Mouse (Mus musculus) megakaryocyte progenitor cell, adult 5-6 weeks (primary cell): ENCODE results near the gene Bbs1. TPM values are rescaled to one million over a fixed set of nuclear protein-coding genes. Genes with fewer than 3 reads are reported as not detected.
"Not testable (repeated sequence)": the region's sequence is repeated elsewhere in the genome, so short reads cannot be mapped to it uniquely, and the experiment has no call there.

Experiments
- ATAC-seq: replicated peaks from 2 replicates; pipeline ENCODE4 v1.8.0; 2016; ENCODE audit warnings: mild to moderate bottlenecking, moderate TSS enrichment, inconsistent platforms; ENCODE audit not compliant: poor library complexity
- total RNA-seq, 2 experiments: library from RNA; stranded (forward) in 1 of 2; stranded (reverse) in 1 of 2; fragments of 157-497, 149-512 nt in 1 of 2; fragments of 200-1000 nt in 1 of 2; gene quantifications; 2 replicates each; pipeline versions ENCODE4 v1.2.3 to v1.2.4; 2015 to 2017

Bbs1 gene
- total RNA-seq, 2 experiments from 2014 or later, result 0.59 to 3.2 TPM

DNA sequence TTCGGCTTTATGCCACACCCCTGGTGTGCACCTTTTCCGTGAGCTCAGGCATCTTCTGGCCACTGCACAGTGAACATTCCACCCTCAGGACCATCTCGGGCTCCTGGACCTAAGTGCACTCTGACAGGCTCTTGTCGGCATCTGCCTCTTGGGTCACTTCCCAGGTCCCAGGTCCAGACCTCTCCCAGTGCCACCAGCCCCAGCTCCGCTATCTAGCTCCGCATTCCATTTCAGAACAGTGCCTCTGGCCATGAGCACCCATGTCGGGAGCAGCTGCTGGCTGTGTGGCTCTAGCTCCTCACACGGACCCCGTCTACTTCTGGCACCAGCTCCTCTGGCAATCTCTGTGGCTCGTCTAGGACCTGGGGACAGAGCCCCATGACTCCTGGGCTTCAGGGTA is 16.6 kb downstream of the Bbs1 start:
- ATAC-seq, result no peak

DNA sequence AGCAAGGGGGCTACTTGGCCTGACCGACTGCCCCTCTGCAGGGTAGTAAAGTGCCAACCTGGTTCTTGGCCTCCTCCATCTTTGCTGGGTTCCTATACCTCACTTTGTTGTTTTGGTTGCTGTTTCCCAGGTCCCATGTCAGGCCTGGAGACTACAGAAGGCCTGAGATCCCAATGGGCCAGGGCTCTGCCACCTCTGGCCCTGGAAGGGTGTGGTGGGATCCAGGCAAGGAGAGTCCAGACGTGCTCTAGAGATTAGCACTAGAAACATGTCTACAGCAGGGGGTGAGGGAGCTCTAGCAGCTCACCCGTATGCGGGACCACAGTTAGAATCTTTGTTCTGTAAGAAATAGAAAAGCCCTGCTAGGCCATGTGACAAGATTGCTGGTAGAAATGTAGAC is 22.5 kb downstream of the Bbs1 start:
- ATAC-seq, result peak; percentile 23; the same call in 1 of the 2 replicates

DNA sequence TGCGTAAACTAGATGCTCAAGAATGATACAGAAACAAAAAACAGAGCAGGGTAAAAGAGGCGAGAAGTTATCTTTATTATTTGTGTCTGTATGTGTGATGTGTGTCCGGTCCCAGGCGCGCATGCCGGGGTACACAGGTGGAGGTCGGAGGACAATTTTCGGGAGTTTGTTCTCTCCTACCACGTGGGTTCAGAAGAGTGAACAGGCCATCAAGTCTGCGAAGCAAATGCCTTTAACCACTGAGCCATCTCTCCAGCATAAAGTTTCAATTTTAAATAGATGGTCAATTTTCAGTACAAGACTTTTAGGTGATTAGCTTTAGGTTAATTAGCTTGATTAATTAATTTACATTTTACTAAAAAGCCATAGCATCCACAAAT is 27.1 kb downstream of the Bbs1 start:
- no peak for ATAC-seq

DNA sequence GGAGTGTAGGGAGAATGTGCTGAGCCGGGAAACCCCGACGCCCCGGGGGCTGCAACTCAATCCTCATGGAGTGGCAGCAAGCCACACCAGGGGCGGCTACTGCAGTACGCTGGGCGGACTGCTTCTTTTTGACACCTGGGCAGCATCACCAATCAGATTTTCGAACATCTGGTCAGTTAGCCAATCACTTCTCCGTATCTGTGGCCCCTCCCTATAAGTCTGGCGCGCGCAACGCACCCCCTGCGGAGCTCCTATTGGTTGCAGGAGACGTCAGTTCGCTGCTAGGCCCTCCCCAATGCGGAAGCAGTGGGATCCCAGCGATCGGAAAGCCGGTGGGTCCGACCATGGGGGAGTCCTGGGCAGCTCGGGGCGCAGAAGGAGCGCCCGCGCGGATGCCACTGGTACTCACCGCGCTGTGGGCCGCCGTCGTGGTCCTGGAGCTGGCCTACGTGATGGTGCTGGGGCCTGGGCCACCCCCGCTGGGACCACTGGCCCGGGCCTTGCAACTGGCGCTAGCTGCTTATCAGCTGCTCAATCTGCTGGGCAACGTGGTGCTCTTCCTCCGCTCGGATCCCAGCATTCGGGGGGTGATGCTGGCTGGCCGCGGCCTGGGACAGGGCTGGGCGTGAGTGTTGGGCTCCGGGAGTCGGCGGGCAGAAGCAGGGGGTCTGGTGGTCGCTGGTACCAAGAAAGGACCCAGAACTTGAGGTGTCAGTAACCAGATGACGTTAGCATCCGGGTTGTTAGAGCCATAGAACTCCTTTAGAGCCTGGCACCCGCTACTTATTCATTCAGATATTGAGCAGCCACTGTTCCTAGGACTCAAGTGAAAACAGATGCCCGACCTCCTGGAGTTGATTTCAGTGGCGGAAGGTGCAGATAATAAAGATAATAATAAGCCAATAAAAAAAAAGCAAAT is 27.8 kb downstream of the Bbs1 start, which contains the start of gene Zdhhc24:
TSS of gene Zdhhc24 (plus strand) at position 264 of the 919 bp plus-strand sequence.
- peak; percentile 98 for ATAC-seq

DNA sequence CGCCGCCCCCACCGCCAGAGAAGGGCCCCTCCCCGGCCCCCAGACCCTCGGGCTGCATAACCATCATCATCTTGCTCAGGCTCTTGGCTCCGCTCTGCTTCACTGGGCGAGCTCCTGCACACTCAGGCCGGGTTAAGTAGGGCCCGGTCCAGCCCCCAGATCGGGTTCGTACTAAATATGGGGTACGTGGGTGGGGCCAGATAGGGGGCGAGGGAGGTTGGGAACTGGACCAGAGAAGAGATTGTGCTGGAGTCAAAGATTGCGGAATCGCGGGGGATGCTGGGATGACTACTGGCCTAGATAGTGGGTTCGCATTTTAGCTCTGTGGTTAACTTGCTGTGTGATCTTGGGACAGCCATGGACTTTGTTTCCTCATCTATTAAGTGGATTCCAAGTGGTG is 28.6 kb downstream of the Bbs1 start, which contains the start of gene Actn3:
TSS of gene Actn3 (minus strand) at position 125 of the 400 bp plus-strand sequence.
- no peak for ATAC-seq

DNA sequence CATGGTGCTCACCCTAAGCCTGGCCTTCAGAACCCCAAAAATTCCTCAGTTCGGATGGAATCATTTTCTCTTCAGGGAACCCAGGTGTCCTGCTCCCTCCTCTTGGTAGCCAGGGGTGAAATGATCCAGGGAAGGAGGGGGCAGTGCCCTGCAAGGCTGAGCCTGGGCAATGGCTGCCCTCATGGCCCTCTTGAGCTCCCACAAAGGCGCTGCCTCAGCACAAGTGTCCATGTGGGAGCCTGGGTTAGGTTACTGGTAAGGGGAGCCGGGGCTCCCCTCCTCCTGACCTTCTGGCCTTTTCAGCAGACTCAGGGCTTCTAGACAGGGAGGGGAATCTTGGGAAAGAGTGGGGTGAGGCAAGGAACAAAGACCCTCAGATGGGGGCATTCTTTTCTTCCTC is 29.7 kb downstream of the Bbs1 start:
- ATAC-seq, result no peak

DNA sequence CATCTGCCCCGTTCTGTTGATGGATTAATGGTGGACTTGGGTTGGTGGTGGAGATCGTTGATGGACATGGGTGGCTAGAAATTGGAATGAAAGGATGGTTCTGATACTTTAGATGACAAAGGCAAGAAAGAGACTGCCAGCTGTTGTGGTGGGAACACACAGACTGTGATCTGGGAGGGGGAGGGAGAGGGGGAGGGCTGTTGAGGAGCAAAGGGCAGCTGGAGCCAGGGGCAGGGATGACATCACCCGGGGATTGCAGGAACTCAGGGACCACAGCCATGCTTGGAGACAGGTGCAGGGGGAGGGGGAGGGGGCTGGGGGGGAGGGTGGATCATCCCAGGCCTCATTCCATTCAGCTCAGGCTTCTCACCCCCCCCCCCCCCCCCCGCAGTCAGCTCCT is 30.2 kb downstream of the Bbs1 start:
- ATAC-seq, result no peak

DNA sequence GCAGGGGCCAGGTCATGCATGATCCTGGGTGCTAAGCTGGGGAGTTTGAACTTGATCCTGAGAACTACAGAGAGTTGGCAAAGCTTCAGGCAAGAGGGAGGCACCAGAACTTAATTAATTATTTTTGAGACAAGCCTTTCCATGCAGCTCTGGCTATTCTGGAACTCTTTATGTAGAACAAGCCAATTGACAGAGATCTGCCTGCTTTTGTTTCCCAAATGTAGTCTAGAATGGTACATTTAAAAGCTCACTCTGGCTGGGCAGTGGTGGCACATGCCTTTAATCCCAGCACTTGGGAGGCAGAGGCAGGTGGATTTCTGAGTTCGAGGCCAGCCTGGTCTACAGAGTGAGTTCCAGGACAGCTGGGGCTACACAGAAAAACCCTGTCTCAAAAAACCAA is 31.8 kb downstream of the Bbs1 start:
- not testable (repeated sequence) for ATAC-seq

DNA sequence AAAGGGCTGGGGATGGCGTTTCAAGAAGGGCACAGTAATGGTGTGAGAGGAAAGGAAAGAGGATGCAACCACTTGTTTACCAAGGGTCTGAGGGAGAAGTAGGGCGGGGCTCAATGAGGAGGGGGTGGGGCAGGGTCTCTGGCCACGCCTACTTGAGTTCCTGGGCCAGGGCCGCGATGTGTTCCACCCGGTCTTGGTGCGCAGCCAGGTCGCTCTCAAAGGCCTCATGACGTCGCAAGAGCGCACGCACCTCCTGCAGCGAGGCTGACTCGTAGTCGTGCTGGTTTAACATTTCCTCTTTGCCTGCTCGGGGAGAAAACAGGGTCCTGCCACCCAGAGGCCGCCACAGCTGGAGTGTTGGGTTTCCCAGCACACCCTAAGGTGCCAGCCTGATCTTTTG is 41.3 kb downstream of the Bbs1 start:
- peak; percentile 63 for ATAC-seq

DNA sequence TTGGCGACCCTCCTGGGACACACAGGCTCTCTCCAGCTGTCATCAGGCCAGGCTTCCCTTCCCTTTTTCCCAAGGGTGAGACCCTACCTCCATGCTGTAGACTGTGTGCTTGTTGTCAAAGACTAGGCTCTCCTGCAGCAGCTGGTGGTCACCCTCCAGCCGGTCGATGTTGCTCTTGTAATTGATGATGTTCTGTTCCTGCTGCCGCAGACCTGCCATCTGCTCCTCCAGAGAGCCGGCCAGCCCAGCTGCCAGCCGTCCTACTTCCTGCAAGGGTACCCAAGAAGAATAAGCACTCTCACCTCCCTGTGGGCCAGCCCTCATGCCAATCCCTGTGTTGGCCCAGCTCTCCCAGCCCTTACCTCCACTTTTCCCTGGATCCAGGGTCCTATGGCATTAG is 43.4 kb downstream of the Bbs1 start:
- no peak for ATAC-seq

DNA sequence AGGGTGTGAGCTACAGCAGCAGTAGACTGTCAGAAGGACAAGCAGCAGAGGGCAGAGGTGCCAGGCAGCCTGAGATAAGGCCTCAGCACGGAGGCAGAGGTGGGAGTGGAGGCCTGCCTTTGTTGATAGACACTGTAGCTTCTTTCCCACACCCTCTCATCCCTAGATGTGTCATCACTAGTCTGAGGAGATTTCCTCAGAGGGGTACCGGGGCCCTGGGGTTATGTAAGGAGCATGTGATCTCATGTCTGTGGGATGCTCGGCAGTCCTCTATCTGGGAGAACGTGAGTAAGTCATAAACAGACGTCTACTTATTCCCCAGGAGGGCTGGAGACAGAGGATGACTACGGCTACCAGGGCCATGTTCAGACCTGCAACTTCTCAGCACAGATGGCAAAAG is 47.3 kb downstream of the Bbs1 start:
- peak; percentile 96 for ATAC-seq

DNA sequence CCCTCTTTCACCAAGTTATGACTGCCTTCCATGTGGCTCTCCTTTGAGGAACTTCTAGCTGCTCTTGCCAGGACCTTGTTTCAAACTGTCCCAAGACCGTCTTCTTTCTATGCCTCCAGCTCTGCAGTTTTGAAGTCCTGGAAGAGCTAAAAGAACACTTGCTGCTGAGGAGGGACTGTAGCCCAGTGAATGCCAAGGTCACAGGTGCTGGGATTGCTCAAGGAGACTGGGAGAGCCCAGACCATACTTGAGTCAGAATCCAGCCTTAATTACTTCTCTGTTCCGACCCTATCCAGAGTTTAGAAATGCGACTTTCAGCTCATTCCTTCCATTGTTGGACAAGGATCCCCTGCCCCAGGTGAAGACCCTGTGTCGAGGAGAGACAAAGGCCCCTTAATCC is 50.5 kb downstream of the Bbs1 start:
- ATAC-seq, result no peak

DNA sequence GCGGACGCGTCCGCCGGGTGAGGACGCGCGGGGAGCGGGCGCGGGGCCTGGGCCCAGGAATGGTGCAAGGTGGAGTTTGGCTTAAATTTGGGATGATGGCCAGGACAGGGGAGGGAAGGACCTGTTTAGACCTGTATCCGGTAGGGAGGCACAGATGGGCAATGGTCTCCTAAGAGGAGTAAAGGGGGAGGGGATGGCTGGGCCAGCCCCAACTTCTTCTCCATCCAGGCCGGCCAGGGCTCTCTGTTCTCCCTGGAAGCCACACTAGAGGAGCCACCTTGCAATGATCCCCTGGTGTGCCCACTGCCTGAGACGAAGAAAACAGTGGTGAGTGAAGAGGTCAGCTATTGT is 51.0 kb downstream of the Bbs1 start:
- ATAC-seq, result no peak

DNA sequence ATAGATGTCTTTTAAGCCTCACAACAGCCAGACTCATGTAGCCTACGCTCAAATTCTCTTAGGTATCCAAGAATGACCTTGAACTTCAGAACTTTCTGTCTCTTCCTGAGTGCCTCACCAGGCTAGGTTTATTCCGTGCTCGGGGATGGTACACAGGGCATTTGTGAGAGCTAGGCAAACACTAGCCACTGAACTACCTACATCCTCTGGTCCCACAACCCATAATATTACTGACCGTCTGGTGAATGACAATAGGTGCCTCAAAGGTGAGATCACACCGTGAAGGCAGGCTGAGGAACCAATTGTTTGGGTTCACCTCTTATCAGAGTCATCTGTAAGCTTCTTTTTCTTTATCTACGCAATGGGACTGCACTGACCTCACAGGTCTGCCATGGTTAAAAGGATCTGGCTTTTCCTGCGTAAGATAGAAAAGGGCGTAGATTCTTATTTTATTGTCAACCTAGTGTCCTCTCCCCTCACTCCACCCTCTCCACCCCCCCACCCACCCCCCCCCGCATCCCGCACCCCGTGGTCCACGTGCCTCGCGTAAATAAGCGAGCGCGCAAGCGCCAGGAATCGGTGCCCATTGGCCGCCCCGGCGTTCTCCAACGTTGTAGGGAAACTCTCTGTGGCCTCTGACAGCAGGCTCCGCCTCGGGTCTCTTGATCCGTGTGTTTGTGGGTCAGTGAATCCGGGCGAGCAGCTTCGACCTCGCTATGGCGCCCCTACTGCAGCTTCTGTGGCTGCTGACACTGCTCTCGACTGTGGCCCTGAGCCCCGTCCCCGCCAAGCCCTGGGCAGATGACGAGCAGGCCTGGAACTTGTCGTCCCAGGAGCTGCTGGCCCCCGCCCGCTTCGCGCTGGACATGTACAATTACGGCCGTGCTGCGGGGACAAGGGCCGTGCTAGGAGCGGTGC is 51.6 kb downstream of the Bbs1 start, which contains the start of gene Ctsf:
TSS of gene Ctsf (plus strand) at position 579 of the 918 bp plus-strand sequence.
- ATAC-seq, result peak; percentile 54

DNA sequence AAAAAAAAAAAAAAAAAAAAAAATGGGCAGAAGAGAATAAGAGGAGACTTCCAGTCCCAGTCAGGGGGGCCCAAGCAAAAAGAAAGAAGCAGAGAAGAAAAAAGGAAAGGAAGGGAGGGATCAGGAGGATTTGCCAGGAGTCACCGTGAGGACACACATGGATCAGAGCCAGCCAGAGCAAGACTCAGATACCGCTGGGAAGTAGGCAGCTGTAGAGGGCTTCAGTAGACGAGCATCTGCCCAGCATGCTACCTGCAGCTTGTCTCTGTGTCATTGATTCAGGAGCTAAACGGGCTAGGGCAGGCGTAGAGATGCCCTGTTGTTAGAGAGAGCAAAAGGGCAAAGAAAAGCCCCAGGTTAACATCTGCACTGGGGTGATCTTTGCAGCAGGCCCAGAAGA is 56.1 kb downstream of the Bbs1 start:
- no peak for ATAC-seq

DNA sequence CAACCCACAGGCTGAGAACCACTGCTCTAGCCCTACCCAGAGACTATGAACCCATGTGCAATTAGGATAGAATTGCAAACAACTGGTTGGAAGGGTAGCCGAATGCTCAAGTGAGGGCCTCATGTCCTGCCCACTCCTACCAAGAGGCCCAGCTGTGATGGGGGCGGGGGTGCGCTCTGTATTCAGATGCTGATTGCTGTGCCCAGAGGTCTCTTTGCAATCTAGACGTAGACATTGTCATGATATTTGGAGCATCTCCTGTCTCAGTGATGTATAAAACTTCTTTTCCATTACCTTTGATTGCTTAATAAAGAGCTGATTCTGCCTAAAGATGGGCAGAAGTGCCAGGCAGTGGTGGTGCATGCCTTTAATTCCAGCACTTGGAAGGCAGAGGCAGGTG is 56.6 kb downstream of the Bbs1 start:
- no peak for ATAC-seq

DNA sequence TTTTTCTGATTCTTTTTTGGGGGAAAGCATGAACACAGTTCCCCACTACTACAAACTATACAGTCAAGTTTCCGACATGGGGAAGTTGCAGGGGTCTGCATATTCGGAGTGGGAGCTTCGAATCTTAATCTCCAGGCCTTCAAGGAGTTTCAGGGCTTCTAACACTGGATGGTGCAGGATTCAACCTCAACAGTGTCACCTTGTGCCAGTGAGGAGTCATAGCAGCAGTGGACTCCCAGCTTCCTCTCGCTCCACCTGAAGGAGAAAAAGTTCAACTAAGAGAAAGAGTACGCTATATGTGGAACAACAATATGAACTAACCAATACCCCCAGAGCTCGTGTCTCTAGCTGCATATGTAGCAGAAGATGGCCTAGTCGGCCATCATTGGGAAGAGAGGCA is 58.9 kb downstream of the Bbs1 start:
- ATAC-seq, result peak; percentile 83

DNA sequence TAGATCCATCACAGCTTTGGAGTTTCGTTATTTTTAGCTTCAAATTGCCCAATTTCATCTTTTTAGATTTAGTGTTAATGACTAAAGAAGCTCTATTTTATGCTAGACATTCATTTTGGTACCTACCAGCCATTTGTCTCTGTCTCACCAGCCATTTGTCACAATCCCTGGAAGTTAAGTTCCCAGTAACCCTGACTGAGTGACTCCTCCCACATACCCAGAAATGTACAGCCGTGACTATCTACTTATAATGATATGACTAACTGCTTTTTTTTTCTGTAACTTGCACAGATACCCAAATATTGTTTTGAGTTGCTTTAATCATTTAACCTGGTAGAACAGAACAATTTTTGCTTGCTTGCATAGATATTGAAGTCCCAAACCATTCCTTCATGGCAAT is 60.6 kb downstream of the Bbs1 start:
- ATAC-seq, result no peak

DNA sequence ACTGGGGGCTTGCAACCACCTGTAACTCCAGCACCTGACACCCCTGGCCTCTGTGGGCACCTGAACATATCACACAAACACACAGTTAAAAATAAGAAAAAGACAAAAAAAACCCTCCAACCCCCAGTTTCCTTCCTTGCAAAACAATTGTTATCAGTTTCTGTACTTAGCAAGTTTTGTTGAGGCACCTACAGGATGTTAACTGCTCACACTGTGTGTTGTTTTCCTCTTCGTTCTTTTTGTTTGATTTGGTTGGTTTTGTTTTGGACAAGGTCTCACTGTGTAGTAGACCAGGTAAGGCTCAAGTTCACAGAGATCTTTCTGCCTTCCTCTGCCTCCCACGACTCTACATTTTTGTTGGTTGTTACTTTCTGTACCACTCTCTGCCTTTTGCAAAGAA is 63.8 kb downstream of the Bbs1 start:
- ATAC-seq, result no peak

DNA sequence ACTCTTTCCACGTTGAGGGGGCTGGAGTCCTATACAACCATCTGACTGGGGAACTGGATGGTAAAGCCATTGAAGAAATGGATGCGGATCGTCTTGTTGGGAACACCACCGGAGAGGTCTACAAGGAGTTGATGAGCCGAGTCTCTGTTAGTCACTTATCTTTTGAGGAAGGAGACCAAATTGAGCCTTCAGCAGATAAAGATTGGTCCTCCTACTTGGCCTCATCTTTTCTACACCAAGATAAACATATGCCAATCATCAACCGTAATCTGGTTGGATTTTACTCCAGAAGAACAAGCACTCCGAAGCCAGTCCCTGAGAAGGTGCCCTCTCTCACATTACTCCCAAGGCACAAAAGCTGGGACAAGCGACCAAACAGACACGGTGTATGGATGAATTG is 65.6 kb downstream of the Bbs1 start:
- no peak for ATAC-seq

DNA sequence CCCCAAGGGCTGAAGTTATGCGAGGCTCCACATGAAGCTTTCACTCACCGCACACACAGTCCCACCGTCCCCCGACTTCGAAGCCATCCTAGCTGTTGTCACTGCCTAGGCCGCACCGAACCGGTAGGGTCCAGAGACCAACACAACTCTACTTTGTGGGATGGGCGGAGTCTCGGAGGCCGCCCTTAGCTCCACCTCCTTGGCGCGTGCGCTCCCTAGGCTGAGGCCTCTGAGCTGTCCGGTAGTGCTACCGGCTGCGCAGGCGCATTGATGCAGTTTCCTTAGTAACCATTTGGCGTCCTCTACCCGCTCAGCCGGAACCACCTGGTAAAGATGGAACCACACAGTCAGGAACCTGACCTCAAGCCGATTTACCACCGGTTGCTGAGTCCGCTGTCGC is 67.3 kb downstream of the Bbs1 start, which contains the start of the genes Ccs and Ccdc87:
TSS of gene Ccs (minus strand) at position 184 of the 400 bp plus-strand sequence.
TSS of gene Ccdc87 (plus strand) at position 218 of the 400 bp plus-strand sequence.
- peak; percentile 98 for ATAC-seq
